Mouse (Mus musculus) lung, adult 2 months (tissue): ENCODE data around the gene Coa5.

ENCODE experiments used
- CTCF ChIP-seq: fragments of 200-500 bp; IDR thresholded peaks from 2 replicates; pipeline ENCODE4 v1.5.1; 2011; ENCODE audit warnings: mild to moderate bottlenecking, low read length, control low read depth; ENCODE audit not compliant: insufficient read depth
- POLR2A ChIP-seq: fragments of 200-500 bp; IDR thresholded peaks from 2 replicates; pipeline ENCODE4 v1.6.1; 2011; ENCODE audit warnings: low read depth, mild to moderate bottlenecking, control low read depth, low read length, borderline replicate concordance; ENCODE audit errors: extremely low read depth

DNA sequence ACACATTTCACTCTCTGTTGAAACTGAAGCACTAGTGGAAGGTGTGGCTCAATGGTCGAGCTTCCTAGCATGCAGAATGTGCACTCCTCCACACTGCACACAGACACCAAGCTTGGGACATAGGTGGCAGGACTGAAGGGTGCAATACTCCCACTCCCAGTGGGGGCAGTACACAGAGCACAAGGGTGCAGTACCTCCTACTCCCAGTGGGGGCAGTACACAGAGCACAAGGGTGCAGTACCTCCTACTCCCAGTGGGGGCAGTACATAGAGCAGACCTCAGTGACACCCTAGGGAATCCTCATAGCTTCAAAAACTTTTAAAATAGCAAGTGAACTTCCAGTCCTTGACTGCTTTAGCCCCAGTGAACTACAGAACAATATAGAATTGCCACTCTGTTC is 10.5 kb downstream of the Coa5 start:
- TF ChIP-seq CTCF: peak; percentile 95
- TF ChIP-seq POLR2A: no peak
